Mouse (Mus musculus): ENCODE results near the gene 2210011C24Rik. TPM values are rescaled to one million over a fixed set of nuclear protein-coding genes. Genes with fewer than 3 reads are reported as not detected.
"Not testable (repeated sequence)": the region's sequence is repeated elsewhere in the genome, so short reads cannot be mapped to it uniquely, and the experiment has no call there.

Gene 2210011C24Rik
- total and polyA plus RNA-seq, 2 experiments from 2014 or later, result 1.2 TPM; not detected in 1

GRCm38 (mm10) chr8:83996567-83997505 lies 15.1 kb downstream of the 2210011C24Rik start:
- WGBS, result 2% methylated on average over 41 of the region's 103 CpGs
- no peaks in the 10 kb centered on the region for H3K27me3 ChIP-seq (ENCODE audit: insufficient read depth, low read length)
- TF ChIP-seq CTCF (IDR thresholded peaks at IDR 0.05; ENCODE audit: low read depth), result no peak
- DNase-seq, result peak; percentile 85
- no peaks in the 10 kb centered on the region for H3K9me3 ChIP-seq (ENCODE audit: low read length)
- H3K36me3 ChIP-seq (ENCODE audit: insufficient read depth), result peaks cover 35% of the 10 kb centered on the region
- H3K9ac ChIP-seq, result peak overlapping the region; percentile 83
- peak; percentile 75 for ATAC-seq
- peak overlapping the region; percentile 76 for H3K4me3 ChIP-seq (ENCODE audit: low read depth, low read length)
- peaks cover 9% of the 10 kb centered on the region for H3K4me1 ChIP-seq (ENCODE audit: insufficient read depth)
- peak overlapping the region; percentile 91 for H3K4me2 ChIP-seq (ENCODE audit: low read depth)
- H3K27ac ChIP-seq (ENCODE audit: low read depth, low read length), result peak overlapping the region; percentile 92

- peaks cover 40% of the 10 kb centered on the region for H3K36me3 ChIP-seq (ENCODE audit: insufficient read depth)
- H3K4me3 ChIP-seq (ENCODE audit: low read depth, low read length), result peak overlapping the region; percentile 76; the same call in 1 of the 2 replicates
- H3K27me3 ChIP-seq (ENCODE audit: insufficient read depth, low read length), result no peaks in the 10 kb centered on the region
- WGBS, result 16% methylated on average over 12 of the region's 12 CpGs
- H3K4me1 ChIP-seq (ENCODE audit: insufficient read depth), result peaks cover 9% of the 10 kb centered on the region
- no peak overlapping the region for H3K4me2 ChIP-seq (ENCODE audit: low read depth)
- peak overlapping the region; percentile 83; the same call in 1 of the 2 replicates for H3K9ac ChIP-seq
- TF ChIP-seq CTCF (IDR thresholded peaks at IDR 0.05; ENCODE audit: low read depth), result no peak
- H3K27ac ChIP-seq (ENCODE audit: low read depth, low read length), result no peak overlapping the region
- no peak for DNase-seq
- no peaks in the 10 kb centered on the region for H3K9me3 ChIP-seq (ENCODE audit: low read length)
- ATAC-seq, result no peak
These were observed 16.0 kb downstream of the 2210011C24Rik start for GRCm38 (mm10) chr8:83995973-83996372.

GRCm38 (mm10) chr8:83994030-83994429 lies 17.9 kb downstream of the 2210011C24Rik start:
- no peak overlapping the region for H3K4me3 ChIP-seq (ENCODE audit: low read depth, low read length)
- H3K27ac ChIP-seq (ENCODE audit: low read depth, low read length), result no peak overlapping the region
- no peak for TF ChIP-seq CTCF (IDR thresholded peaks at IDR 0.05; ENCODE audit: low read depth)
- 87% methylated on average over 3 of the region's 3 CpGs for WGBS
- H3K4me2 ChIP-seq (ENCODE audit: low read depth), result no peak overlapping the region
- no peaks in the 10 kb centered on the region for H3K27me3 ChIP-seq (ENCODE audit: insufficient read depth, low read length)
- H3K9ac ChIP-seq, result no peak overlapping the region
- H3K4me1 ChIP-seq (ENCODE audit: insufficient read depth), result peaks cover 4% of the 10 kb centered on the region
- peaks cover 44% of the 10 kb centered on the region for H3K36me3 ChIP-seq (ENCODE audit: insufficient read depth)
- no peaks in the 10 kb centered on the region for H3K9me3 ChIP-seq (ENCODE audit: low read length)
- ATAC-seq (no peak), DNase-seq (no peak)

- no peak for TF ChIP-seq CTCF (IDR thresholded peaks at IDR 0.05; ENCODE audit: low read depth)
- no peak overlapping the region for H3K4me2 ChIP-seq (ENCODE audit: low read depth)
- no peaks in the 10 kb centered on the region for H3K4me1 ChIP-seq (ENCODE audit: insufficient read depth)
- DNase-seq (no peak), ATAC-seq (no peak)
- H3K4me3 ChIP-seq (ENCODE audit: low read depth, low read length), result no peak overlapping the region
- H3K27ac ChIP-seq (ENCODE audit: low read depth, low read length), result no peak overlapping the region
- peaks cover 59% of the 10 kb centered on the region for H3K36me3 ChIP-seq (ENCODE audit: insufficient read depth)
- no peak overlapping the region for H3K9ac ChIP-seq
- WGBS, result 93% methylated on average over 2 of the region's 2 CpGs
- no peaks in the 10 kb centered on the region for H3K27me3 ChIP-seq (ENCODE audit: insufficient read depth, low read length)
- H3K9me3 ChIP-seq (ENCODE audit: low read length), result no peaks in the 10 kb centered on the region
These were observed 19.5 kb downstream of the 2210011C24Rik start for GRCm38 (mm10) chr8:83992488-83992887.

- H3K36me3 ChIP-seq (ENCODE audit: insufficient read depth), result peaks cover 82% of the 10 kb centered on the region
- WGBS, result 94% methylated on average over 14 of the region's 14 CpGs
- ATAC-seq (no peak), DNase-seq (no peak)
- no peaks in the 10 kb centered on the region for H3K9me3 ChIP-seq (ENCODE audit: low read length)
- no peak overlapping the region for H3K27ac ChIP-seq (ENCODE audit: low read depth, low read length)
- no peaks in the 10 kb centered on the region for H3K27me3 ChIP-seq (ENCODE audit: insufficient read depth, low read length)
- H3K9ac ChIP-seq, result no peak overlapping the region
- H3K4me1 ChIP-seq (ENCODE audit: insufficient read depth), result no peaks in the 10 kb centered on the region
- no peak overlapping the region for H3K4me2 ChIP-seq (ENCODE audit: low read depth)
- no peak for TF ChIP-seq CTCF (IDR thresholded peaks at IDR 0.05; ENCODE audit: low read depth)
- no peak overlapping the region for H3K4me3 ChIP-seq (ENCODE audit: low read depth, low read length)
These were observed 21.8 kb downstream of the 2210011C24Rik start for GRCm38 (mm10) chr8:83990170-83990569.

- Histone ChIP-seq H3K27ac (ENCODE audit: low read depth, low read length) (no peak overlapping the region), H3K9me3 (ENCODE audit: low read length) (no peaks in the 10 kb centered on the region), H3K27me3 (ENCODE audit: insufficient read depth, low read length) (no peaks in the 10 kb centered on the region), H3K4me1 (ENCODE audit: insufficient read depth) (no peaks in the 10 kb centered on the region), H3K36me3 (ENCODE audit: insufficient read depth) (peaks cover 84% of the 10 kb centered on the region), H3K4me3 (ENCODE audit: low read depth, low read length) (no peak overlapping the region), H3K4me2 (ENCODE audit: low read depth) (no peak overlapping the region), H3K9ac (no peak overlapping the region)
- 93% methylated on average over 7 of the region's 7 CpGs for WGBS
- TF ChIP-seq CTCF (IDR thresholded peaks at IDR 0.05; ENCODE audit: low read depth), result no peak
- DNase-seq, result no peak
- ATAC-seq, result no peak
These were observed 22.7 kb downstream of the 2210011C24Rik start for GRCm38 (mm10) chr8:83989243-83989642.

- peaks cover 73% of the 10 kb centered on the region for H3K36me3 ChIP-seq (ENCODE audit: insufficient read depth)
- H3K4me1 ChIP-seq (ENCODE audit: insufficient read depth); H3K9me3 ChIP-seq (ENCODE audit: low read length); H3K9ac ChIP-seq; ATAC-seq; H3K4me3 ChIP-seq (ENCODE audit: low read depth, low read length); H3K4me2 ChIP-seq (ENCODE audit: low read depth); DNase-seq; H3K27me3 ChIP-seq (ENCODE audit: insufficient read depth, low read length); H3K27ac ChIP-seq (ENCODE audit: low read depth, low read length): not testable (repeated sequence)
- 99% methylated on average over 2 of the region's 2 CpGs for WGBS
- TF ChIP-seq CTCF (IDR thresholded peaks at IDR 0.05; ENCODE audit: low read depth), result peak; percentile 45
These were observed 28.7 kb downstream of the 2210011C24Rik start for GRCm38 (mm10) chr8:83983222-83983621.
